Mouse (Mus musculus): ENCODE measurements around the gene Nps. TPM values are rescaled to one million over a fixed set of nuclear protein-coding genes. Genes with fewer than 3 reads are reported as not detected.
"Not testable (repeated sequence)": the region's sequence is repeated elsewhere in the genome, so short reads cannot be mapped to it uniquely, and the experiment has no call there.

Nps gene
- polyA plus RNA-seq (2017; shearing (Covaris generic)), result not detected

DNA sequence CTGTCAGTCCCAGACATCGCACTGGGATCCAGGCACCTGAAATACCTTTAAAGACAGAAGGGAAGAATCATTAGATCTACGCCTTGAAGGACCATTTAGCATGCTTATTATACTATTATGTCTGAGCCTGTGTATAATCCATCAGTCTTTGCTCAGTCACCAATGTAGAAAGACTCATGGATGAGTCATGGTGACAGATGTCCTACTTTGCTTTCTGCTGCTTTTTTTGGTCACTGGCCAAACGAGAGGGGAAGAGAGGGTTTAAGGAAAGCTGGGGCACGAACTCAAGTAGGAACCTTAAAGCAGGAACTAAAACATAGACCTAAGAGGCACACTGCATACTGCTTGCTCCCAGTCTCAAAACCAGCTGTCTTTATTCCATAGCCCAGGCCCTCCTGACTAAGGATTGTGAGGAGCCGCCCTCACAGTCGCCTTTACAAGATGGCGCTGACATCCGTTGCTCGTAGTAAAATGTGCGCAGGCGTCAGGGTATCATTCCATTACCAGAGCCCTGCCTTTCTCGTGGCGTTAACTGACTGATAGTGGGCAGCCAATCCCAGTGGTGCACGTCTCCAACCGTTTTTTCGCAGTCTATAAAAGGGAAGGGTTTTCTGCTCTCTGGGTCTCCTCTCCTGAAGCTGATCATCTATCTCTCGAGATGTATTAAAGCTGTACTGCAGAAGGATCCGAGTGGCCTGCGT, at the start of gene Nps:
TSS of gene Nps (plus strand) at position 651 of the 701 bp plus-strand sequence.
- not testable (repeated sequence) for ATAC-seq

DNA sequence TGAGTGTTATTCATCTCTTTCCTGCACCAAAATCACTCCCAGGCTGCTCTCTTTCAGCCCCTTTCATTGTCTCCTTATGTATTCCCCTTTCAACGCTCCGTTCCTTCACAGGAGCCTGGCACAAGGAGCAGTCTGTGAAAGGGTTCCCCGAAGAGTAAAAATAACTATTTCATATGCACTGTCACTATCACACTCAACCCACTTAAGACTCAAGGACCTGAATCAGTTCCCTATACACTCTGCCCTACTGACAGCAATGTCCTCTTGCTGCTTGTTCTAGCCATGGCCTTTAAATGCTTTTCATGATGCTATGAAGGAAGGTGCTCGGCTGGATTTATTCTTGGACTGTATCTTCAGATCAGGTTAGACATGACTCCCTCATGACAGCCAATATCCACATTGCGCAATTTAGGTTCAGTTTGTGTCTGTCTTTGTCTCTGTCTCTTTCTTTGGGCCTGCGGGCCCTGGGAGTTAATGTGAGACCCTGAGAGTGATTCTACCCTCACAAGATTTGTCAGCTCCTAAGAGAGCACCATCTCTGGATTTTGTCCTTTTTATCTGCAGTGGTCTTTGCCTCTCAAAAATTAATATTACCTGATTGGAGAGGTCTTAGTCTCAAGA, 49.4 kb upstream of the Nps start:
- ATAC-seq, result no peak

DNA sequence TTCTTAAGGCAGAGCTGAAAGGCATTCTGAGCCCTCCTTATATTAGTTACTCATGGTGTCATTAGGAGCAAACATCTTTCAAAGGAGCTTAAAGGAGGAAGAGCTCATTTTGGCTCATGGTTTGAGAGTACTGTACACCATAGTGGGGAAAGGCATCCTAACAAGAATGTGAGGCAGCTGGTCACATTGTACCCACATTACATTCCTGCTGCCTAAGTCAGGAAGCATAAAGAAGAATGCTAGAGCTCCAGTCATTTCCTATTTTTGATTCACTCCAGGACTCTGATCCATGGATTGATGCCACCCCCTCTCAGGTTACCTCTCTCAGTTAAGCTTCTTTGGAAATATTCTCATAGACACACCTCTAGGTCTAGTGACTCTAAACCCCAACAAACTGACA, 48.2 kb upstream of the Nps start:
- ATAC-seq, result no peak

DNA sequence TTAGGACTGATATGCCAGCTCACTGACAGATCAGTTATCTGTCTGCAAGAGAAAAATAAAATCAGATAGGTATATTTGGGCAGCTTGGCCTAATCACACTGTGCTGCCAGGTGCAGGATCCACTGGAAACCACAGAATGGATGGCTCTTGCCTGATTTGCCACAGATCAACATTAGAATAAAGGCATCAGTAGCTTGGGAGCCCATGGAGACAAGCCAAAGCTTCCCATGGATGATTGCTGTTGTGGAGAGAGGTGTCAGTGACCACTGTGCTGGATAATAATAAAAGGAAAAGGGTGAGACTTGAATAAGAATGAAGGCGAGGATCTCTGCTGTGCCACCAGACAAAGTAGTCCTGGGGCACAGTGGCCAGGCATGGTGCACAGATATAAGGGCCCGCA, 47.7 kb upstream of the Nps start:
- ATAC-seq, result no peak

DNA sequence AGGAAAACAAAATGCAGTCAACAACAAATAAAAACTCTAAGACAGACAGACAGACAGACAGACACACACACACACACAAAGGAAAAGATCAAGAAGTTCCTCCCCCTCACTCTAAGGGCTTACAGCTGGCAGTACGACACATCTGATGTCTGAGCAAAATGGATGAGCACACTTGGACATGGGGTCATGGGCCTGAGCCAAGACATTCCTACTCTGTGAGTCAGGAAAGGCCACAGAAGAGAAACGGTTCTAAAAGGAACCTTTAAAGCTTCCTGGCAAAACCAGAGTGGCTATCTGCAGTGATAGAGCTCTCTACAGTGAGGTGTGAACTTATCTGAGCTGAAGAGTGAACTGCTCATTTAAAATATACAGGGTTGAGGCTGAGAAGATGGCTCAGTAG, 46.0 kb upstream of the Nps start:
- ATAC-seq, result no peak

DNA sequence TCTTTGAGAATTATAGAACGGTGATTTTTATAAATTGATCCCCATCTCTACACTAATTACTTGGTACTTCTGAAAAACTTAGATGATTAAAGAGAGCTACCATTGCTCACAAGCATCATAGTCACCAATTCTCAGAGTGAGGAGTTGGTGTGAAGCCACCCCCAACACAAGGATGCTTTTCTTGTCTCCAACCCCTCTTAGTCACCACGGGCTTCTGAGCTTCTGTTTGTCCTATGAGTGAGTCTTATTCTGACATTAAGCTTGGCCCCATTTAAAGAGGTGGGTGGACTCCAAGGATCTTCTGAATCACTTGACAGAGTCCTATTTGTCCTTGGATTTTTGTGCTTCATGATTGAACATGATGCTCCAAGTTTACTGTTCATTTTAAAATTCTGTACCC, 37.0 kb upstream of the Nps start:
- ATAC-seq, result no peak

DNA sequence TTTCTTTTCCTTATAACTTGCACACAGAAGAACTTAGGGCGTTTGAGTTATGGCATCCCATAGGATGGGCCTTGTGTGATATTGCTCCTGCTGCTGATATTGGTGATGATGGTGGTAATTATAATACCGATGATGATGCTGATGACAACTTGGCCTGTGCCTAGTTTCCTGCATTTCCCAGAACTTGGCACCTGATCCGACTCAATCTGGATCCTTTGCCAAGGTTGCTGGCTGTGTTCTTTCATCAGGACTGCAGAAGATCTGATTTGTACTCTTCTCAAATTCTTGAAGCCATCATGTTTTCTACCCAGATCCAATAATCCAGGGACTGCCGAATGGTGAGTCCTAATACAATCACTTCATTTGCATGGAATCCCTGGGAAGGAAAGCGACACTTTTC, 32.5 kb upstream of the Nps start:
- ATAC-seq, result no peak

DNA sequence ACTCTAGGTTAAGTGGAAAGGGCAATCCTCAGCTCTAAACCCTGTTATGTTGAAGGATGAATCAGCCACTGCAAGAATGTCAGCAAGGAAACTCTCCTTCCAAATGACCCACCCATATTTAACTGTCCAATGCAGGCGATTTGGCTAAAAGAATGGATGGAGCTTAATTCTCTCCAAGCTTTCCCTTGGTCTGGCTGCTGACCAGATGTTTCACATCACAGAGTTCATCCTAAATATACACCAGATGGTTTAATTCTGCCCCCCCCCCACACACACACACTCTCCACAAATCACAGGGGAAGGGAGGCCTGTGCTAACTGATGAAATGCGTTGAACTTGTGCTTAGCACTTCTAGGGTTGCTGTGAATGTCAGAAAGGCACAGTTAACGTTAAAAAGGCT, 21.4 kb upstream of the Nps start:
- no peak for ATAC-seq

DNA sequence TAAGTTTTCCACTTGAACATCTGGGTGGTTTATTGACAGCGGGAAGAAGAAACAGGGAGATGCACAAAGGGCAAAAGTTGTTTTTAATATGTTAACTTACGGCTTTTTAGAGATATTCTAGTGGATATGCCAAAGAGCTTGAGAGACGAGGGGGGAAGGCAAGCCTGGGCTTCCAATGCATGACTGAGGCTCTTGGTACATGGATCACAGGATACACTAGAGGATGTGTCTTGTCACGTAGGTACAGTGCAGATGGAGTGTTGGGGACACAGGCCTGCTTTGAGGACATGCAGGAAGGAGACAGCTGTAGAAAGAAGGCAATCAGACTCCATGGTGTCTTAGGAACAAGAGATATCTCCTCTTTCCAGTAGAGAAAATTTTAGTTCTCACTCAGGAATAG, 19.1 kb upstream of the Nps start:
- ATAC-seq, result no peak

DNA sequence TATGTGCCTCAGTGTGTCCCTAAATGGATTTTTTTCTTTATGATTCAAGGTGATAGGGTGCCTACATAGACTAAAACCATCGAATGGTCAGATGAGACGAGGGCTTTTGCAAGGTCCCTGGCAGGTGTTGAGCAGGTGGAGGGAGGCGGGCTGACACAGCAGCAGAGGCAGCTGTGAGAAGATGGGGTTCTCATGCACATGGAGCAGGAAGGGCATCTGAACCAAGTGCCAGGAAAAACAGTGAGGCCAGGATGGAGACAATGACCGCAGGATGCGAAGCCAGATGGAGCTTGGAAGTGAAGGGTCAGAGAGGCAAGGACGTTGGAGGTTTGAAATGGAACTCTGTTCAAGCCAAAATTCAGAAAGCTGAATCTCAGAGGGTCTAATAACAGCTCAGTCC, 18.5 kb upstream of the Nps start:
- no peak for ATAC-seq

DNA sequence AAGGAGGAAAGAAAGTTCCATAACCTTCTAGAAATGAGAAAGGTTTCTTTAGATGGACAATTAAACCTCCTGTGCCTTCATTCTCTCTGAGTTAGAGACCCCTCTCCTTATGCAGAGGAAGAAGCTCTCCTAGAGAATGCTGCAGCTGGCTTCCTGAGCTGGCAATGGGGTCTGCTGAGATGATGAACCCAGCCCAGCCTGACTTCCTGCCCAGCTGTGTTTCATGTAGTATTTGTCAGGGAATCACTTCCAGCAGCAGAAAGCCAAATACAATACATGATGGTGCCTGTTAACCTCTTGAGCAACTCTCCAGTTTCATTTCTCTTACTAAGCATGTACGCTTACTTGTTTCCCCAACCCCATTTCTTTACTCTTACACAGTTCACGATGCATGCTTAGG, 17.9 kb upstream of the Nps start:
- no peak for ATAC-seq

DNA sequence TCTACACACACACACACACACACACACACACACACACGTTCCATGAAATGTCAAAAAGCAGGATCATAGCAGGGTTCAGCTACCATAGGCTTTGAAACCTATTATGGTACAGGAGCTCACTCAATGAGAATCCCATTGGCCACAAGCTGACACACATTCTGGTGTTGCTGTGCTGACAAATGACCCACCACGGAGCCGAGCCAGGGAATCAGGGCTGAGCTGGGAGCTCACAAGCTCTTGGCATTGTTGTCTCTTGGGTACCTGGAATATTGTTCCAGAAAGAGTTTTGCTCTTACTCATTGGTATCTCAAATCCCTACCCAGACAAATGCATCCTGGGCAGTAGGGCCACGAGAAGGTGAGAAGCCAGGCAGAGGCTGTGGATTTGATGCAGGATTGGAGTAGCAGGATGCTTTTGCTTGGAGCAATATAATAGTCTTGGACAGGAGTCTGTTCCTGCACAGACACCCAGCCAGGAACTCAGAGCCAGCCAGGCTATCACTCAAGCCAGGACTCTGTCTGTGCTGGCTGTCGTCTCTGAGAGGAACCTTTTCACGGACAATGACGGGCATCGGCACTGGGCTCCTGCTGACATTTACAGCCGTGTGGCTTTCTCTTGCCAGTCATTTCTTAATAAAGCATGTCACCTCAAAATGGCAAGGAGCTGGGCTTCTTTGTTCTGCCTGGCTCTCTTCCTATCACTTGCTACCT, 14.2 kb upstream of the Nps start:
- no peak for ATAC-seq

DNA sequence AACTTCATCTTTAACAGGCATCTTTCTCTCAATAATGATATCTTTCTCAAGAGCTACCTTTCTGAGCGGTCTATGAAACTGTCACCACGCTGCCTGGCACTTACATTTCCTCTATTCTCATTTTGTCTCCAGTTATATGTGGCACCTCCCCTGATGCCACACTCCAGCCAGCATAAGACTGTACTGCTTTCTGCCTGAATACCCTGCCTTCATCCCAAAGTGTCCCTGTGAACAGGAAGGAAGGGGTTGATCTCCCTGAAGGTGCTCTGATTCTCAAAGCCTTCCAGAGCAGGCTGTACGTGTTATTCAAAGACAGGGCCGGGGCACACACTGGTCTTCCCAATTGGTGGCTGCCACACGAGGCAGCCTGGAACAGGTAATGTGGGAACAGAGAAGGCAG, 12.1 kb upstream of the Nps start:
- no peak for ATAC-seq

DNA sequence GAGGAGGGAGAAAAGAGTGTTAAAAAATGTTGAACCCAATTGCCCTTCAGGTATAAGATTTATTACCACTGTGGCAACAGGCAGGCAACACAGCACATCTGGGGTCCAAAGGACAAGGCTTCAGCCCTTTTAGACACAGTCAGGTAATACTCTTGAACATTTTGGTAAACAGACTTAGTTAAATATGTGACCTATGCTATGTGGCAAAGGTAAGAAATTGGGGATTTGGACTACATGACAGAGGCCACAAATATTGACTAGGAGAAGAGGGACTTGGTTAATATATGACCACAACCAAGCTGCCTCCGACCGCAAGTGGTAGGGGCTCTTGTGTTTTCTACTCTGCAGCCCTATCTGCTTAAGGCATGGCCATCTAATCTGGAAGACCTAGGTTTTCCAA, 5.3 kb upstream of the Nps start:
- ATAC-seq, result no peak

DNA sequence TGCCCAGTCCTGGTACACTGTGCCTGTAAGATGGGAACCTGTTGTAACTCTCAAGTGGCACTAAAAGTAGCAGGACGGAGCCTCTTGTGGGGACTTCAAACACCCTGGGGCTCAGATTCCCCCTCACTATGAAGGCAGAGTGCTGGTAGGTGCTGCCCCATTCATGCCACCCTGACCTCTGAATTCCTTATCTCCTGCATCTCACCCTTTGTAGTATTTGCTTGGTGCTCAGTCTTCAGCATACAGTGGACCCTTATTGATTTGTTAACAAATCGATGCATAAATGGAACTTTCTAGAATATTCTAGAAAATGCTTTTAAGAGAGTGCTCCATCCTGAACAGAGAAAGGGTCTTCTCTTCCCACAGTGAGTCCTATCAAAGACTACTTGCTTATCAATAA, 4.1 kb upstream of the Nps start:
- ATAC-seq, result no peak

DNA sequence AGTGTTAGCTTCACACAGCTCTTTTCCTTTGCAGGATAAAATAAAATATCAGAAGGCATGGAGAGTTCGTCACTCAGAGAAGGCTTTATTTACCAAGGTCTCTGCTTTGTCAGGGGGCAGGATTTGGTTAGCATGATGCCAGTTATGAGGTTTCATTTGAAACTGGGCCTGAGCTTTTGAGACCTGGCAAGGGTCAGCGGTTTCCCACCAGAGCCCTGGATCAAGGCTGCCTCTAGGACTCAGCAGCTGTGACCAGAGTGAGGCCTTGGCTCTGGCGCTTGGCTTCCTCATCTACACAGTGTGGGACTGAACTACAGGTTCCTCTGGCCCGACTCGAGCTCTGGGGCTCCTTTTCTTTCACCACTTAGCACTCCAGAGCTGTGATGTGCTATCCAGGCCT, 12.5 kb downstream of the Nps start:
- no peak for ATAC-seq

DNA sequence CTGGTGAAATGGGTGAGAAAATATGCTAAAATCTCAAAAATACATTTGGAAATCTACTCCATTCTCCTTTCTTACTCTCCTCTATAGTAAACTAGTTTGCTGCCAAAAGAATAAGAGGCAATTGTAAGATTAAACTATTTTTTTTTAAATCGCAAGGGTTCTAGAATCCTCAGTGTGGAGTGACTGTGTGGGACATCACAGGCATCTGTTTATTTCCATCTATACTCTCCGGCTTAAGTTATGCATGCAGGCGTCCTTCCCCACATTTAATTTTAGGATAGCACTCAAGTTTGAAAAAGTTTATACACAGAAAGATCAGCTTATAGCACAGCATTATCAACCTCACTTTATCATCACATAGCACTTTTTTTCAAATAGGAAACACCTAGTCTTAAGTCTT, 24.7 kb downstream of the Nps start:
- ATAC-seq, result no peak

DNA sequence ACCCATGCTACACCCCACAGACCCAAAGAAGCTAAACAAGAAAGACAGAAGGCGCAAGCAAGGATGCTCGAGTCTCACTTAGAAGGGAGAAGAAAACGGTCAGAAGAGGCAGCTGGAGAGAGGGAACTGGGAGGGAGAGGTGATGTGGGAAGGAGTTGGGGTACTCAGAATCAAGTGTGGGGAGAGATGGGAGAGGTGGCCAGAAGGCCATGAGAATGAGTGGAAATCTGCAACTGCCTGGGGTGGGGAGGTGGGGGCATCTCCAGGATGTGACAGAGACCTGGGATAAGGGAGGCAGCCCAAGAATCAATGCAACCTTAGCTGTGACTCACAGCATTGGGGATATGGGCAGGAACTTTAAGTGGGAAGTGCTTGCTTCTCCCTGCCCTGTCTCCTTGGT, 31.5 kb downstream of the Nps start:
- no peak for ATAC-seq

DNA sequence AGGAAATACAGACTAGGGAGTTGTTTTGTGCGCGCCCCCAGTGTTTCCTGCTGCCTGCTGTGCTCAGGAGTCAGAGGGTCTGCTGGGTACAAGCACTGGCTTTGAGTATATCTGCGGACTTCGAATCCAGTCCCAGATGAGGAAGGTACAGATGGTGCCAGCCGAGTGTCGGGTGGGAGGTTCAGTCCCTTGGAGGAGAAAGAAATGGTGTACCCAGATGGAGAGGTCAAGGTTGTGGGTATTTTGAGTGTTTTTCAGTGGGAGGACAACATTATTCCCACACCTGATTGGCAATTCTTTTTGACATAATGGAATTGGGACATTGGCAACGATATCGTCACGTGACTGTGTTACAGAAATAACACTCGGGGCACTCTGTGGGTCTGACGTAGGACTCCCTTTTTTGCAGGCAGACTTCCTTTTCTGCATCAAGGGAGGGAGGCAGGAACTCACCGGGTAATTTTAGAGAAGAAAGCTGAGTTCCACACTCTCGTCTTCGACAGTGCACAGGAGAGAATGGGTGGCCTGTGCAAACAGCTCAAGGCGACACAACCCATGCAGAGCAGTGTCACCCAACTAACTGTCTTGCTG, 33.2 kb downstream of the Nps start:
- ATAC-seq, result no peak

DNA sequence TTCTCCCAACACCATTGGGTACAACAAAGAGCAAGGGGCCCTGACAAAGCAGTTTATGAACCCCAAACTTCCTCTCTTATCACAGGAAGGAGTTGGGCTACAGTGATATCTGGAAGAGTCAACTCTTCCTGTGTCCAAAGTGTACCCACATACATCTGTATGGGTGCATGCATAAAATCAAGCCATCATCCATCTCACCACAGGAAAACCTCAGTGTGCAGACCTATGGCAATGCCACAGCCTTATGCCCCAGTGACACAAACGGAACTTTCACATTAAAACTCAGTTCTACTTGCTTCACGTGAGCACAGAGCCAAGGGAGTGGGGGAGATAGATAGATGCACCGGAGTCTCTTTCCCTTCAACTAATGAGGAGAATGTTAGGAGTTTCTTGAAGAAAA, 36.0 kb downstream of the Nps start:
- ATAC-seq, result no peak

DNA sequence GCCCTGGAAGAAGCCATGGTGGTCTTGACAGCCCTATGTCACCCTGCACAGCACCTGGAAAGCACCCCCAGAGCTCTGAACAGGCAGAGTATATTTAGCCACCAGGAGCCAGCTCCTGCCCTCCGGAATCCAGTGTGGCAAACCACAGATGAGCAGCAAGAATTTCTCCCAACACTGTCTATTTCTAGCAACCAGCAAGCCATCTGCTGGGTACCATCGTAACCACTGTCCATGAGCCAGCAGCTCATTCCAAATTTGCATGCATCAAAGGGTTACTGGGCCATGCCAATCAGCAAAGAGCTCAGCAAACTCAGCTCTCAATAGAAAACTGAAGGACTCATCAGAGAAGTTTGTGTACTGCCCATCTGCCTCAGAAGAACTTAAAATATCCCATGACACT, 46.0 kb downstream of the Nps start:
- no peak for ATAC-seq
